Mouse (Mus musculus) urinary bladder, postnatal 10 days (tissue): Measurements from ENCODE around the gene Nbl1.

Experiments
- DNase-seq: peaks from one replicate; pipeline ENCODE4 v3.0.0; 2022; ENCODE audit warnings: low spot score

The Nbl1 gene

GRCm38 (mm10) chr4:139092356-139093195, at the start of gene Nbl1:
Gene Nbl1, minus strand, starts transcription at chr4:139092993.
- no peak for DNase-seq

GRCm38 (mm10) chr4:139141785-139142184, 49.0 kb upstream of the Nbl1 start:
- DNase-seq: no peak

GRCm38 (mm10) chr4:139140267-139140666, 47.5 kb upstream of the Nbl1 start:
- no peak for DNase-seq

- no peak for DNase-seq
Measured at GRCm38 (mm10) chr4:139136011-139136410, 43.2 kb upstream of the Nbl1 start.

- no peak for DNase-seq
Measured at GRCm38 (mm10) chr4:139133109-139133508, 40.3 kb upstream of the Nbl1 start.

- DNase-seq: no peak
Measured at GRCm38 (mm10) chr4:139131858-139132672, 39.3 kb upstream of the Nbl1 start.

- peak; percentile 87 for DNase-seq
Measured at GRCm38 (mm10) chr4:139130701-139131549, 38.1 kb upstream of the Nbl1 start, which contains the start of gene Minos1. Gene Minos1, minus strand, starts transcription at chr4:139131113.

GRCm38 (mm10) chr4:139129806-139130700, 37.3 kb upstream of the Nbl1 start:
- DNase-seq: no peak

GRCm38 (mm10) chr4:139126475-139126874, 33.7 kb upstream of the Nbl1 start:
- DNase-seq: no peak

GRCm38 (mm10) chr4:139124940-139125339, 32.1 kb upstream of the Nbl1 start:
- DNase-seq: no peak

GRCm38 (mm10) chr4:139122557-139122956, 29.8 kb upstream of the Nbl1 start:
- DNase-seq: no peak

- no peak for DNase-seq
Measured at GRCm38 (mm10) chr4:139120998-139121397, 28.2 kb upstream of the Nbl1 start.

- no peak for DNase-seq
Measured at GRCm38 (mm10) chr4:139120281-139120814, 27.6 kb upstream of the Nbl1 start.

- DNase-seq: no peak
Measured at GRCm38 (mm10) chr4:139116356-139117063, 23.7 kb upstream of the Nbl1 start.

- DNase-seq: no peak
Measured at GRCm38 (mm10) chr4:139115721-139116120, 22.9 kb upstream of the Nbl1 start.

- no peak for DNase-seq
Measured at GRCm38 (mm10) chr4:139112482-139112881, 19.7 kb upstream of the Nbl1 start.

- no peak for DNase-seq
Measured at GRCm38 (mm10) chr4:139111421-139111820, 18.6 kb upstream of the Nbl1 start.

- DNase-seq: no peak
Measured at GRCm38 (mm10) chr4:139110858-139111257, 18.1 kb upstream of the Nbl1 start.

- DNase-seq: no peak
Measured at GRCm38 (mm10) chr4:139105453-139105852, 12.7 kb upstream of the Nbl1 start.

GRCm38 (mm10) chr4:139101546-139101945, 8.8 kb upstream of the Nbl1 start:
- DNase-seq: no peak
